In genomic region chr12:41724585-41724984, GRCm38 (mm10) we compare ENCODE assay signal across 12 mouse cellular contexts.
"Had no signal": no experiment of that assay in that cellular context is flagged by ENCODE, and none has a peak within 500 bp of the region (broad histone marks: within the 10 kb centered on the region; RNA-seq: fewer than 3 reads in every experiment).

No protein-coding gene starts in this region.

- DNase-seq: retina, postnatal 1 day; right cerebral cortex, adult 18-20 months; right cerebral cortex, postnatal 14 days; right cerebral cortex, postnatal 25 days; right cerebral cortex, postnatal 4 days; spleen, adult 18-20 months; thymus, adult 18-20 months; thymus, adult 2 months; thymus, postnatal 14 days; thymus, postnatal 25 days; thymus, postnatal 36 days; thymus, postnatal 4 days had no signal
